Comparison of ENCODE assay signal across 8 mouse cellular contexts in the genomic region with DNA sequence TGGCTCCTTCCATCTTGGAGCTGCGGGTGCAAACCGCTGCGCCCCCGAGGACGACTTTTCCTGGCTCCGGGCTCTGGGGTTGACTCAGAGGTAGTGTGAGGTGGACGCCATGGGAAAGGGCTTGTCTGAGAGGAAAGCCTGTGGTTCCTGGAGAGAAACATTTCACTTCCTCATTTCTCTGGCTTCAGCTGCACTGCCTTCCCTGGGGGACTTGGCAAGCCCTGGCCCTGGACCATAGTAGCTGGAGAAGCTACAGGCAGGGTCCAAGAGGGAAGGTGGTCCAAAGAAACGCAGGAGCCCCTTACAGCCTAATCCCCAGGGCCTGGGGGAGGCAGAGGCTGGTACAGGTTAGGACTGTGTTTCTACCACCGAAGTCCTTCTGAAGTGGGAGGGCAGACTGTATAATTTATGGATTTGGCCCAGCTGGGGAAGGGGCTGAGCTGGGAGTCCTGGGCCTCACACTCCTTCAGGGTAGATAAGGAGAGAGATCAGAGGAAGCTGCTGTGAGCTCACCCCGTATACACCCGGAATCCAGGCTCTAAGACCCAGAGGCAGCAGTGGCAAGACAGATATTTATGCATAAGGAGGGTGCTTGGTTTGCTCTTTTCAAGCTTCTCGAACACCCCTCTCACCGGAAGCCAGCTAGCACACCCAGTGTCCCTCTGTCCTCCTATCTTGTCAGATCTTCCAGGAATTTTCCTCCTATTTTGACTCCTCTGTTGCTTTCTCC. TPM values are rescaled to one million over a fixed set of nuclear protein-coding genes. Genes with fewer than 3 reads are reported as not detected.
DNase-seq lines count a peak whose midpoint lies in the region; ATAC-seq and TF ChIP-seq lines count a peak whose summit lies in the region.
"Had no signal": no experiment of that assay in that cellular context is flagged by ENCODE, and none has a peak within 500 bp of the region (broad histone marks: within the 10 kb centered on the region; RNA-seq: fewer than 3 reads in every experiment).

No protein-coding gene starts in this region.

- peaks cover 81% of the 10 kb centered on the region for H3K4me1 ChIP-seq in G1E (ENCODE audit: insufficient read depth, low read depth, low read length)
- H3K4me1 ChIP-seq in lung, postnatal 0 days (ENCODE audit: insufficient read depth, low read depth, low read length): peaks cover 11% of the 10 kb centered on the region; the same call in 1 of the 2 replicates
- peaks cover 9% of the 10 kb centered on the region for H3K4me1 ChIP-seq in limb, embryonic 10.5 days

- no peaks in the 10 kb centered on the region for H3K9me3 ChIP-seq in G1E (replicated peaks)
- no peaks in the 10 kb centered on the region for H3K9me3 ChIP-seq in lung, postnatal 0 days (ENCODE audit: low read length)
- H3K9me3 ChIP-seq in limb, embryonic 10.5 days (replicated peaks): no peaks in the 10 kb centered on the region

- intact Hi-C loops in heart, postnatal 14 days (cut with DNase I): no loop called here

- H3K27ac ChIP-seq in lung, postnatal 0 days (ENCODE audit: low read length): peak overlapping the region; percentile 60
- no peak overlapping the region for H3K27ac ChIP-seq in limb, embryonic 10.5 days

- no peak for TF ChIP-seq CTCF in G1E (IDR thresholded peaks at IDR 0.05; ENCODE audit: low read depth, low read length)
- no peak for TF ChIP-seq CTCF in lung, postnatal 0 days (IDR thresholded peaks at IDR 0.05)

- H3K27me3 ChIP-seq in G1E (ENCODE audit: insufficient read depth, low read length): no peaks in the 10 kb centered on the region
- no peaks in the 10 kb centered on the region for H3K27me3 ChIP-seq in lung, postnatal 0 days (replicated peaks; ENCODE audit: insufficient read depth, low read length)
- H3K27me3 ChIP-seq in limb, embryonic 10.5 days (ENCODE audit: low read depth, poor library complexity, severe bottlenecking): no peaks in the 10 kb centered on the region

- H3K36me3 ChIP-seq in G1E (replicated peaks): peaks cover 20% of the 10 kb centered on the region
- no peaks in the 10 kb centered on the region for H3K36me3 ChIP-seq in lung, postnatal 0 days (ENCODE audit: insufficient read depth, low read length)
- no peaks in the 10 kb centered on the region for H3K36me3 ChIP-seq in limb, embryonic 10.5 days

- DNase-seq in G1E (ENCODE audit: low spot score): peak; percentile 72
- peak; percentile 56 for DNase-seq in c-Kit-negative CD71-positive TER-119-positive erythroid progenitor cells, embryonic 14.5 days (ENCODE audit: low read depth, low spot score)
- DNase-seq in heart, postnatal 14 days: peak; percentile 36 to 52
- peak; percentile 37 for DNase-seq in lung, postnatal 0 days (ENCODE audit: low spot score)
- no peak for DNase-seq in cerebellum, adult 9-11 months
- no peak for DNase-seq in spleen, postnatal 36 days (ENCODE audit: low spot score in 2 of 2)
- no peak for DNase-seq in limb, embryonic 10.5 days (ENCODE audit: low spot score)

- 31% methylated on average over 13 of the region's 13 CpGs for WGBS in lung, postnatal 0 days
- WGBS in limb, embryonic 10.5 days: 53% methylated on average over 13 of the region's 13 CpGs

- H3K4me3 ChIP-seq in G1E (ENCODE audit: low read depth, low read length): peak overlapping the region; percentile 71
- H3K4me3 ChIP-seq in lung, postnatal 0 days (ENCODE audit: low read depth, low read length): no peak overlapping the region
- H3K4me3 ChIP-seq in limb, embryonic 10.5 days: no peak overlapping the region
- H3K4me3 ChIP-seq: myocyte had no signal

- peak; percentile 55 for ATAC-seq in G1E (ENCODE audit: extremely low read depth, insufficient number of reproducible peaks, low FRiP score, poor library complexity, severe bottlenecking)
- ATAC-seq in lung, postnatal 0 days: peak; percentile 51

- no peak for TF ChIP-seq EP300 in lung, postnatal 0 days (IDR thresholded peaks at IDR 0.05)

- no peak overlapping the region for H3K4me2 ChIP-seq in lung, postnatal 0 days (replicated peaks; ENCODE audit: low read depth, low read length)

- no peak overlapping the region for H3K9ac ChIP-seq in lung, postnatal 0 days (replicated peaks; ENCODE audit: low read depth)

RNA-seq across cellular contexts. Expression of a gene that starts 50.0 kb away (rescaled TPM):
- total RNA-seq in G1E (2014; fragmentation: Nextera tagmentation) (45.3 and 59.2 TPM in 2 replicates), G1E (2017) (42.3 and 46.1 TPM in 2 replicates)
- polyA plus RNA-seq in G1E (2012): 49.7 and 61.2 TPM in 2 replicates
- total RNA-seq in heart, postnatal 14 days (2021): 10 to 100 TPM; 87.5 to 88.3 TPM
- polyA plus RNA-seq in lung, postnatal 0 days (2015; fragmentation: Nextera tagmentation; extraction: Ambion mirVana): 56.8 and 58.6 TPM in 2 replicates
- polyA plus RNA-seq in limb, embryonic 10.5 days (2016; fragmentation: Nextera tagmentation; extraction: Ambion mirVana): 12.1 and 14.0 TPM in 2 replicates

Comparison
In these comparisons a context has a peak if more than half of its experiments do, and no peak if none do; other contexts are left out.
1. DNase-seq: peak in G1E (single experiment), c-Kit-negative CD71-positive TER-119-positive erythroid progenitor cells, embryonic 14.5 days (single experiment), heart, postnatal 14 days (2 of 2) and lung, postnatal 0 days (single experiment); none in cerebellum, adult 9-11 months (single experiment), spleen, postnatal 36 days (0 of 2) and limb, embryonic 10.5 days (single experiment).